Mouse (Mus musculus) cerebellum, adult (tissue): ENCODE measurements at regions not wholly inside any gene's neighbourhood (a gene's known extent, or its start where the extent isn't known, plus 50 kb on each side); places are given as distances from the start of the nearest gene placed in this dataset.

Experiments used
- ATAC-seq: cut with Nextera tagmentation; 2 replicates; pipeline ENCODE4 v1.9.2; 2017; ENCODE audit warnings: mild to moderate bottlenecking, moderate library complexity, mixed read lengths; ENCODE audit not compliant: insufficient number of reproducible peaks, low FRiP score, low TSS enrichment

- ATAC-seq, result no peak
Measured at GRCm38 (mm10) chr6:105549366-105549765, 128.1 kb upstream of the Cntn4 start.

GRCm38 (mm10) chr6:105568301-105568700 is 109.2 kb upstream of the Cntn4 start:
- ATAC-seq, result no peak

GRCm38 (mm10) chr6:105569103-105569502 is 108.4 kb upstream of the Cntn4 start:
- peak; percentile 70 for ATAC-seq

- no peak for ATAC-seq
Measured at GRCm38 (mm10) chr6:105604234-105604633, 73.2 kb upstream of the Cntn4 start.
